ENCODE assay signal across 11 mouse cellular contexts in genomic region chr11:59397536-59398371, GRCm38 (mm10). TPM values are rescaled to one million over a fixed set of nuclear protein-coding genes. Genes with fewer than 3 reads are reported as not detected.
A peak's percentile ranks its signal among the peaks of the same experiment; 100 is the strongest.
DNase-seq lines count a peak whose midpoint lies in the region; ATAC-seq and TF ChIP-seq lines count a peak whose summit lies in the region.
"Had no signal": no experiment of that assay in that cellular context is flagged by ENCODE, and none has a peak within 500 bp of the region (broad histone marks: within the 10 kb centered on the region; RNA-seq: fewer than 3 reads in every experiment).

No protein-coding gene starts in this region.

- no peak for TF ChIP-seq CTCF in lung, embryonic 14.5 days (IDR thresholded peaks at IDR 0.05; ENCODE audit: low read depth)
- TF ChIP-seq CTCF in lung, adult 2 months (IDR thresholded peaks at IDR 0.05; ENCODE audit: insufficient read depth, low read length) = no peak
- TF ChIP-seq CTCF in thymus, adult 2 months (IDR thresholded peaks at IDR 0.05; ENCODE audit: borderline replicate concordance, control insufficient read depth, extremely low read depth, insufficient read depth, low read length, poor library complexity) = no peak

- H3K4me1 ChIP-seq in lung, embryonic 14.5 days (ENCODE audit: insufficient read depth) = peaks cover 5% of the 10 kb centered on the region; the same call in 1 of the 2 replicates
- no peaks in the 10 kb centered on the region for H3K4me1 ChIP-seq in lung, adult 2 months (ENCODE audit: control insufficient read depth, insufficient read depth, low read length)
- H3K4me1 ChIP-seq in limb, embryonic 14.5 days (ENCODE audit: control insufficient read depth, insufficient read depth, low read length) = peaks cover 34% of the 10 kb centered on the region
- peaks cover 52% of the 10 kb centered on the region for H3K4me1 ChIP-seq in thymus, adult 2 months (replicated peaks; ENCODE audit: control insufficient read depth, insufficient read depth, low read length)

- H3K27ac ChIP-seq in lung, embryonic 14.5 days (ENCODE audit: low read depth) = no peak overlapping the region
- peak overlapping the region; percentile 63 for H3K27ac ChIP-seq in limb, embryonic 14.5 days (replicated peaks; ENCODE audit: low read depth, low read length)
- no peak overlapping the region for H3K27ac ChIP-seq in thymus, adult 2 months (ENCODE audit: control insufficient read depth, insufficient read depth, low read length)
- H3K27ac ChIP-seq: macrophage had no signal

- 32% methylated on average over 22 of the region's 22 CpGs for WGBS in lung, embryonic 14.5 days
- WGBS in lung, adult 2 months = 41% methylated on average over 22 of the region's 22 CpGs
- 44% methylated on average over 22 of the region's 22 CpGs for WGBS in limb, embryonic 14.5 days
- WGBS in thymus, adult 2 months = 8% methylated on average over 22 of the region's 22 CpGs

- no peak for ATAC-seq in lung, embryonic 14.5 days (ENCODE audit: insufficient read depth)
- ATAC-seq in common myeloid progenitor, adult 5-6 weeks (replicated peaks; ENCODE audit: low read depth, poor library complexity, severe bottlenecking) = peak; percentile 76
- ATAC-seq in limb, embryonic 14.5 days (ENCODE audit: low FRiP score, low read depth) = no peak
- ATAC-seq in erythroid progenitor cell, adult 5-6 weeks (replicated peaks; ENCODE audit: low FRiP score, poor library complexity, severe bottlenecking) = no peak
- ATAC-seq: Patski had no signal

- H3K9ac ChIP-seq in lung, embryonic 14.5 days = no peak overlapping the region
- no peak overlapping the region for H3K9ac ChIP-seq in limb, embryonic 14.5 days (ENCODE audit: low read depth, low read length, severe bottlenecking)

- H3K4me2 ChIP-seq in lung, embryonic 14.5 days = 0 out of 2 replicates have a peak overlapping the region, but pooled peaks have one; percentile 25
- H3K4me2 ChIP-seq in limb, embryonic 14.5 days (replicated peaks; ENCODE audit: low read depth, low read length, severe bottlenecking) = no peak overlapping the region

- TF ChIP-seq POLR2A in lung, adult 2 months (IDR thresholded peaks at IDR 0.05; ENCODE audit: borderline replicate concordance, extremely low read depth, low read depth, low read length) = no peak
- no peak for TF ChIP-seq POLR2A in limb, embryonic 14.5 days (IDR thresholded peaks at IDR 0.05; ENCODE audit: borderline replicate concordance, extremely low read depth, insufficient read depth, insufficient read length)
- no peak for TF ChIP-seq POLR2A in thymus, adult 2 months (IDR thresholded peaks at IDR 0.05; ENCODE audit: control insufficient read depth, extremely low read depth, insufficient read depth, low read length, poor library complexity)

- DNase-seq in lung, embryonic 14.5 days = peak; percentile 47
- DNase-seq in lung, adult 2 months = no peak
- peak; percentile 67 for DNase-seq in limb, embryonic 14.5 days (ENCODE audit: low spot score)
- DNase-seq in thymus, adult 2 months = peak; percentile 54
- DNase-seq in layer of hippocampus, postnatal 14 days (ENCODE audit: low spot score in 2 of 2) = no peak
- no peak for DNase-seq in kidney, adult 9 months
- DNase-seq: kidney, adult 8-10 months had no signal

- H3K36me3 ChIP-seq in lung, embryonic 14.5 days (ENCODE audit: insufficient read depth) = no peaks in the 10 kb centered on the region
- H3K36me3 ChIP-seq in limb, embryonic 14.5 days (ENCODE audit: control insufficient read depth, insufficient read depth, low read length) = 0 out of 2 replicates have a peak, but pooled peaks cover 2% of the 10 kb centered on the region
- no peaks in the 10 kb centered on the region for H3K36me3 ChIP-seq in thymus, adult 2 months (ENCODE audit: control insufficient read depth, insufficient read depth, low read length)

- H3K27me3 ChIP-seq in lung, embryonic 14.5 days (ENCODE audit: insufficient read depth, low read length) = no peaks in the 10 kb centered on the region
- H3K27me3 ChIP-seq in limb, embryonic 14.5 days (ENCODE audit: control insufficient read depth, insufficient read depth, low read length) = no peaks in the 10 kb centered on the region
- H3K27me3 ChIP-seq in thymus, adult 2 months (ENCODE audit: control insufficient read depth, insufficient read depth, low read length) = no peaks in the 10 kb centered on the region
- H3K27me3 ChIP-seq: Patski had no signal

- no peak overlapping the region for H3K4me3 ChIP-seq in lung, embryonic 14.5 days (ENCODE audit: low read depth, low read length)
- no peak overlapping the region for H3K4me3 ChIP-seq in lung, adult 2 months (replicated peaks; ENCODE audit: extremely low read depth, low read depth, low read length)
- no peak overlapping the region for H3K4me3 ChIP-seq in limb, embryonic 14.5 days (replicated peaks; ENCODE audit: low read length)
- H3K4me3 ChIP-seq in thymus, adult 2 months (ENCODE audit: control insufficient read depth, insufficient read depth, low read length) = no peak overlapping the region

- no peaks in the 10 kb centered on the region for H3K9me3 ChIP-seq in lung, embryonic 14.5 days (ENCODE audit: low read depth, low read length)
- H3K9me3 ChIP-seq in limb, embryonic 14.5 days (ENCODE audit: control insufficient read depth, low read length) = no peaks in the 10 kb centered on the region

RNA-seq across cellular contexts. Expression of gene Prss38, which starts 22.3 kb away (rescaled TPM):
- not detected in 2 replicates for polyA plus RNA-seq in lung, embryonic 14.5 days (2014; fragmentation: Nextera tagmentation; extraction: Ambion mirVana)
- polyA plus RNA-seq in lung, adult 2 months (2012; rRNA removed) = not detected in 2 replicates
- total RNA-seq in common myeloid progenitor, adult 5-6 weeks (2017) = not detected in 2 replicates
- 0.13 and 0.33 TPM in 2 replicates for polyA plus RNA-seq in limb, embryonic 14.5 days (2012; rRNA removed)
- not detected in 2 replicates for polyA plus RNA-seq in limb, embryonic 14.5 days (2014; fragmentation: Nextera tagmentation; extraction: Ambion mirVana)
- polyA plus RNA-seq in thymus, adult 2 months (2012; rRNA removed) = not detected in 2 replicates
- not detected in 2 replicates for total RNA-seq in erythroid progenitor cell, adult 5-6 weeks (2015; ENCODE audit: low replicate concordance)
- not detected in 2 replicates for total RNA-seq in erythroid progenitor cell, adult 5-6 weeks (2017; ENCODE audit: low replicate concordance)
- under 1 TPM in 1 of 2 experiments, not detected in 1; 0.25 TPM for total RNA-seq in layer of hippocampus, postnatal 14 days (2021)
- polyA plus RNA-seq: Patski had no signal

RNA-seq across cellular contexts. Expression of gene Jmjd4, which starts 52.1 kb away (rescaled TPM):
- polyA plus RNA-seq in lung, embryonic 14.5 days (2014; fragmentation: Nextera tagmentation; extraction: Ambion mirVana) = 11.5 and 11.7 TPM in 2 replicates
- polyA plus RNA-seq in lung, adult 2 months (2012; rRNA removed) = 5.0 and 5.5 TPM in 2 replicates
- total RNA-seq in common myeloid progenitor, adult 5-6 weeks (2017) = 4.4 and 8.4 TPM in 2 replicates
- 11.5 and 12.7 TPM in 2 replicates for polyA plus RNA-seq in limb, embryonic 14.5 days (2012; rRNA removed)
- 11.7 and 12.6 TPM in 2 replicates for polyA plus RNA-seq in limb, embryonic 14.5 days (2014; fragmentation: Nextera tagmentation; extraction: Ambion mirVana)
- 16.4 and 16.9 TPM in 2 replicates for polyA plus RNA-seq in thymus, adult 2 months (2012; rRNA removed)
- 2.5 and 3.4 TPM in 2 replicates for total RNA-seq in erythroid progenitor cell, adult 5-6 weeks (2015; ENCODE audit: low replicate concordance)
- 2.3 and 3.2 TPM in 2 replicates for total RNA-seq in erythroid progenitor cell, adult 5-6 weeks (2017; ENCODE audit: low replicate concordance)
- total RNA-seq in layer of hippocampus, postnatal 14 days (2021) = 10 to 100 TPM; 27.0 to 29.3 TPM

RNA-seq across cellular contexts. Expression of gene Snap47, which starts 53.2 kb away (rescaled TPM):
- polyA plus RNA-seq in lung, embryonic 14.5 days (2014; fragmentation: Nextera tagmentation; extraction: Ambion mirVana) = 87.3 and 97.4 TPM in 2 replicates
- polyA plus RNA-seq in lung, adult 2 months (2012; rRNA removed) = 36.8 and 49.7 TPM in 2 replicates
- 8.2 and 8.5 TPM in 2 replicates for total RNA-seq in common myeloid progenitor, adult 5-6 weeks (2017)
- 88.9 and 94.2 TPM in 2 replicates for polyA plus RNA-seq in limb, embryonic 14.5 days (2012; rRNA removed)
- 127 and 139 TPM in 2 replicates for polyA plus RNA-seq in limb, embryonic 14.5 days (2014; fragmentation: Nextera tagmentation; extraction: Ambion mirVana)
- 35.1 and 36.8 TPM in 2 replicates for polyA plus RNA-seq in thymus, adult 2 months (2012; rRNA removed)
- not detected in 2 replicates for total RNA-seq in erythroid progenitor cell, adult 5-6 weeks (2015; ENCODE audit: low replicate concordance)
- 0.13 and 6.4 TPM in 2 replicates for total RNA-seq in erythroid progenitor cell, adult 5-6 weeks (2017; ENCODE audit: low replicate concordance)
- 100 to 1,000 TPM; 334 to 342 TPM for total RNA-seq in layer of hippocampus, postnatal 14 days (2021)

Comparison
In these comparisons a context has a peak if more than half of its experiments do, and no peak if none do; other contexts are left out.
1. DNase-seq: peak in lung, embryonic 14.5 days (single experiment), limb, embryonic 14.5 days (single experiment) and thymus, adult 2 months (single experiment); none in lung, adult 2 months (single experiment), layer of hippocampus, postnatal 14 days (0 of 2) and kidney, adult 9 months (single experiment).